Mouse (Mus musculus): Measurements from ENCODE around the gene Tmbim6. TPM values are rescaled to one million over a fixed set of nuclear protein-coding genes. Genes with fewer than 3 reads are reported as not detected.
A peak's percentile ranks its signal among the peaks of the same experiment; 100 is the strongest.

The Tmbim6 gene
- 100 to 1,000 TPM; 238 to 247 TPM for total RNA-seq (2021)

- intact Hi-C loops (cut with DNase I) = no loop called here
Observed at GRCm38 (mm10) chr15:99392486-99393385, at the start of gene Tmbim6. Tmbim6 (plus strand) TSS chr15:99392882.

DNA sequence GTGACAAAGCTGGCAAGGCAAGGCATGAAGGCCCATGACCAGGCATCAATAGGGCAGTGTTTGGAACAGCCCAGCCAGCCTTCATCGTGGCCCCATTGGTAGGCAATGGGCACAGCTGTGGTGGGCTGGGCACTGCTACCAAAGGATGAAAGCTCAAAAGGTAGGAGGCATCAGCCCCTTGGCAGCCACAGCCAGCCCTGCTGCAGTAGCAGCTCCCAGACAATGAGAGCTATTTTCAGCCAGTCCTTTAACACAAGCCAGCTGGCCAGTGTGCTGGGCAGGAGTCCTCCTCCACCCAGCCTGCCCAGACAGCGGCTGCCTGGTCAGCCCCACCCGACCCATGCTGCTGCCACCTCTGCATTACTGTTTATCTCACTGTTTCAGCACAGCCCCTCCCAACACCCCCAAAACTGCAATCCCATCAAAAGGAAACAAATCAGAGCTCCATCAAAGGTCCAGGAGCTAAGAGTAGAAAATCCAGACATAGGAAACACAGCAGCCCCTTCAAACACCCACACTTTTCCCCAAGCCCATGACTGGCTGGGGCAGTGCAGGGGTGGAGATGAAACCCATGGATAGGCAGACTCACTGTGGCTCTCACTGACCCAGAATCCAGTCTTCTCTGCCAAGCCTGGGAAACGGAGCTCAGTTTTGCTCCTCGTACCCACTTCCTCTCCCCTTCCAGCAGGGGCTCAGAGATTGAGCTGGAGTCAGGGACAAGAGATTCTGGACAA lies 49.1 kb upstream of the Tmbim6 start:
- intact Hi-C loops (cut with DNase I) = no loop called here
- DNase-seq = peak; percentile 72

More at GRCm38 (mm10) chr15:99392486-99393385, at the start of gene Tmbim6:
- peak; percentile 100 for DNase-seq

DNA sequence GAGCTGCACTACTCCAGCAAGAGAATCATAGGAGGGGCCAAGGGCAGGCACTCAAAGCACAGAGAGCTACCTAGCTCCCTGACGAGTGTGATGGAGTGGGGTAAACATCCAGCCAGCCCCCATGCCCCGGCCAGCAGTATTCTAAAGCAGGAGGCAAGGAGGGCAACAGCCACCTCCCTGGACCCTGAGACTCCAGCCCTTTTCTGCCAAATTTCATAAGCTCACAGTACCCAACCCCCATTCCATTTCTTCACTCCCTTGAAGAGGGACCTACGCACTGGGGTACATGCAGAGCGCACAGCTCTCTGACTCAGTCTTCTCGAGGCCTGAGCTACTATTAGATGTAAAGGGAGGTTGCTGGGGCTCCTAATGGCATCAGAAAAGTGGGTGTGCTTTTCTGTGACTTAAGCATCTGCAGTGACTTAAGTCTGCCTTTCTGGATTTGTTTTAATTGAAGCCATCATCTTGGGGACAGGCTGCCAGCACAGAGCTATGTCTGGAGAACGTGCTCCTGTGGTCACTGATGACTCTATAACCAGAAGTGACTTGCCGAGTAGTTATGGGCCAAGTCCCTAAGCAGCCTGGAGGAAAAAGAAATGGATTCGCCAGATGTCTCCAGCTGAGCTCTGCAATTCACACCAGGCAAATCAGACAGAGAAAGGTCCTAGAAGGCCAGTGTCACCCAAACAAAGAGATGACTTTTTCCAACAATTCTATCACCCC lies 48.4 kb upstream of the Tmbim6 start:
- no peak for DNase-seq
- intact Hi-C loops (cut with DNase I) = no loop called here

DNA sequence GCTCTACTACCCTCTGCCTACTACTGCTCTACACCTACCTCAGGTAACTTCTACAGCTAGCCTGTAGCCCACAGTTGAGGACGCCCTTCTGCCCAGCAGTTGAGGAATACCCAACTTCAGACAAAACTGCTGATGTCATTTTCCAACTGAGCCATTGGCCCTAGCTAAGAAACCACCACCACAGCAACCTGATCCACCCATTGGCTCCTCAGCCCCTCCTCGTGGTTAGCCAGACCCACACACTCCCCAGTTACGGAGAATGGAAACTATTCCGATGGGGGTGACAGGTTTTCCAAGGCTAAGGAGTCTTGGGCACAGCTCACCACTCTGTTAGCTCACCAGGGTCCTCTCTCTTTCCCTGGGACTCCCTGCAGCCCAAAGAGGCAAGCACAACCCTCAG lies 47.7 kb upstream of the Tmbim6 start:
- intact Hi-C loops (cut with DNase I) = no loop called here

DNA sequence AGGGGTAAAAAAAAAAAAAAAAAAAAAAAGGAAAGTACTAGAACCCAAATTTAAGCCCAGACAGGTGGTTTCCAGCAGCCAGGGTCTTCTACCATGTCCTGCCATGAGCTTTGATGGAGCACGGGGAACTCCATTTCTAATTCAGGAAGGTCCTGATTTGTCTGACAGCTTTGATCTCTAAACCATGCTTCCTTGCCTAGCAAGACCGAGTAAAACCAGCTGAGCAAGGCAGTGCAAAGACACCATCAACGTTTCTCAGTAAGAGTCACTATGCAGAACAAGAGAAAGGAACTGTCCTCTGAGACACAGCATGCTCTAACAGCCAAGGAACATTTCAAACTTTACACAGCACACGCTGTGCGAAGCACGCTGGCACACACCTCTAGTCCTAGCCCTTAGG lies 41.1 kb upstream of the Tmbim6 start:
- intact Hi-C loops (cut with DNase I) = no loop called here
- no peak for DNase-seq

More for the DNA sequence above, 47.7 kb upstream of the Tmbim6 start:
- no peak for DNase-seq

- intact Hi-C loops (cut with DNase I) = no loop called here
- DNase-seq = no peak
Observed at GRCm38 (mm10) chr15:99352306-99352705, 40.4 kb upstream of the Tmbim6 start.

GRCm38 (mm10) chr15:99355660-99356059 lies 37.0 kb upstream of the Tmbim6 start:
- no peak for DNase-seq
- intact Hi-C loops (cut with DNase I) = no loop called here

- no peak for DNase-seq
- intact Hi-C loops (cut with DNase I) = no loop called here
Observed at GRCm38 (mm10) chr15:99356462-99356861, 36.2 kb upstream of the Tmbim6 start.

DNA sequence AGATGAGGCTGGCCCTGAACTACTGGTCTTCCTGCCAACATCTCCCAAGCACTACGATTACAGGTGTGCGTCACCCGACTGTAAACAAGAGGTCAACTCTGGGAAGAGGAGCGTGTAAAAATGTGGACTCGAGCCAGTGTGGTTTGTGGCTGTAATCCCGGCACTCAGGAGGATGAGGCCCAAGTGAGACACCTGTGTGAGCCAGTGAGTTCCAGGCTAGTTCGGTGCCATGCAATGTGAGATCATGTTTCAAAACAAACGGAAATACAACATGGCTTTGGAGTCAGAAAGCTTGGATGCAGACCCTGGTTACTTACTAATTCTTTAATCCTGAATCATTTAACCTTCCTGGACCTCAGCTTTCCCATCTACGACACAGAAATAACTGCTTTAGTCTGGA lies 33.7 kb upstream of the Tmbim6 start:
- intact Hi-C loops (cut with DNase I) = no loop called here

DNA sequence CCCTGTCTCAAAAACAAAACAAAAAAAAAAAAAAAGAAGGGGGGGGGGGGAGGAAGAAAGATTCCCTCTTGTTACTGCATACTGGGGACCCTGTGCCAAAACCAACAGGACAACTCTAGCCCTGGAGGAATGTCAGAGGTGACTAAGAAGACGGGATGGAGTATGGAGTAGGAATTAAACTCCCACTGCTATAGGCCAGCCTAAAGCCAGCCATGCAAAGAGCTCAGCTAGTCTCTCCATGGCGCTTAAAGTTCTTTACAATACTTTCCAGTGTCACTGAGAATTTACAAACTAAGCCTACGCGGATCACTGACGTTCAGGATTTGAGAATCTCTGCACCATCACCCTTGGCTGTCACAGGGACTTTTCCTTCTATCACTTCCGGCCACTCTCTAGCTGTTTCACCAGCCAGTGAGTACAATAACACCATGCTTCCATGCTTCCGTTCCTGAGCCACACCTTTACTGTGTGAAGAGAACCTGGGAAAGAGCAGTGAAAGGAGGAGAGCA lies 28.6 kb upstream of the Tmbim6 start:
- intact Hi-C loops (cut with DNase I) = no loop called here

More for the DNA sequence above, 33.7 kb upstream of the Tmbim6 start:
- DNase-seq = no peak

GRCm38 (mm10) chr15:99364921-99365320 lies 27.8 kb upstream of the Tmbim6 start:
- intact Hi-C loops (cut with DNase I) = no loop called here
- DNase-seq = no peak

More for the DNA sequence above, 28.6 kb upstream of the Tmbim6 start:
- DNase-seq = no peak

- intact Hi-C loops (cut with DNase I) = no loop called here
- DNase-seq = no peak
Observed at GRCm38 (mm10) chr15:99368583-99369266, 24.0 kb upstream of the Tmbim6 start.

DNA sequence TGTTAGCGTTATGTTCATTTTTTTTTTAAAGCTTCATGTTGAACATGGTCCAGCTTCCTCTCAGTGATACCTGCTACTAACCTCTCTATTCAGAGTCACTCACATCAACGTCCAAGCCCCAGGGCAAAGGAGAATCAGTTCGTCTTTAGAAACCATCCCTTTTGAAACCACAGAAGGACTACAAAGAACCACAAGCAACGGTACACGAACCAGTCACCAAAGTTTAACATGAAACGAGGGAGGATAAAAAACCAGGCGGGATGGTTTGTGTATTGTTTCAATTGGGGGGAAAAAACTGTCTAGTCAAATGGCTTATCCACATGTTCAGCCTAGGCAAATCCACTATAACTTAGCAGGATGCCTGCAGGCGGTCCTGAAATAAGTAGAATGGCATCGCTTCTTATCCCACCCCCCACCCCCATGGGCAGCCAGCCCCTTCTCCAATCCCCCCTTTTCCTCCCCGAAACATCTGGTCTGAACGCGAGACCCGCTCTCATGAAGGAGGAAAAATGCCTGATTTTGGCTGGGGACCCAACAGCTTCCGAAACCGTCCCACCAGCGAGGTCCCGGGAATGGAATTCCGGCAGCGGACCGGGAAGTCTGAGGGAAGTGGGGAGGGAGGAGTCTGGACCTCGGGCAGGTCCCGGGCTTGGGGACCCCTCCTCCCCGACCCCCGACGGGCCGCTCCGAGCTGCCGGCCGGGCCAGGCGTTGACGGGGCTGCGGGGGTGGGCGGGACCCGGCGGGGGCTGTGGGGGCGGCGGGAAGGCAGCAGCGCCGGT lies 23.1 kb upstream of the Tmbim6 start:
- intact Hi-C loops (cut with DNase I) = loop anchor here (5.0 kb wide), 1 partner anchor 52 kb away; no protein-coding TSS in a partner anchor
- no peak for DNase-seq

DNA sequence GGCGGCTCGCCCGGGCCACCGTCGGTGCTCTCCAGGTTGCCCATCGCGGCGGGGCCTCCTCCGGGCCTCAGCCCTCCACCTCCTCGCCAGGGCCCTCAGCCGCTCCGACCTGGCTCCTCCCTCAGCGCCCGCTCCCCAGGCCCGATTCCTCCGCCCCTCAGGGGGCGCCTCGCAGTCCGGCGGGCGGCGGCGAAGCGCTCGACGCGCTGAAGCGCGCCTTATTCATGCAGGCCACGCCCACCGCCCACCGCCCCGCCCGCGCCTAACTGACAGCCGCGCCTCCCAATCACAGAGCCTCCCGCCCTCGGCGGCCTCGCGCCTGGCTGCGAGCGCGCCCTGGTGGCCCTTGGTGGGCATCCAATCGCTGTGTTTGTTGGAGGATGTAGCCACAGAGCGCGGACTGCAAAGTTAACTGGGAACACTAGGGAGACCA lies 22.4 kb upstream of the Tmbim6 start, which contains the start of gene Fmnl3:
Fmnl3 (minus strand) TSS at position 224 of the 433 bp plus-strand sequence.
- peak; percentile 98 for DNase-seq
- intact Hi-C loops (cut with DNase I) = loop anchor here (5.0 kb wide), 1 partner anchor 53 kb away; no protein-coding TSS in a partner anchor

GRCm38 (mm10) chr15:99371526-99372340 lies 20.9 kb upstream of the Tmbim6 start:
- intact Hi-C loops (cut with DNase I) = loop anchor here (5.0 kb wide), 1 partner anchor 54 kb away; no protein-coding TSS in a partner anchor
- DNase-seq = no peak

DNA sequence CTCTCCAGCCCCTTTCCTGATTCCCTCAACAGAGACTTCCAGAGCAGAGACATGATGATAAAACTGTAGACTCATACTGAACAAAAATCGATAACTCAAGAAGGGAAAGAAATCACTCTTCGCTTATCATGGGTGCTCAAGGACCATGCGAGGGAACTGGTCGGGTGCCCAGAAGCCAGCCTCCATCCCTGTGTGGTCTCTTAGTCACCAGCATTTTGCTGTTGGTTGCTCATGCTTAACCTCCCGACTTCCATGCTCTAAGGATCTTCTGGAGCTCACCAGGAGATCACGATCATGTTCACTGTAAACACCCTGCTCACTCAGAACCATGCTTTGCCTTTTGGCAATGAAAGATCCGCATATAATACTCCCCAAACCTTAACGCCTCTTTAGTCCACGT lies 19.9 kb upstream of the Tmbim6 start:
- intact Hi-C loops (cut with DNase I) = loop anchor here (5.0 kb wide), 1 partner anchor 55 kb away; no protein-coding TSS in a partner anchor

GRCm38 (mm10) chr15:99375036-99375435 lies 17.6 kb upstream of the Tmbim6 start:
- DNase-seq = no peak
- intact Hi-C loops (cut with DNase I) = no loop called here

More for the DNA sequence above, 19.9 kb upstream of the Tmbim6 start:
- DNase-seq = no peak

GRCm38 (mm10) chr15:99375581-99375980 lies 17.1 kb upstream of the Tmbim6 start:
- intact Hi-C loops (cut with DNase I) = no loop called here
- no peak for DNase-seq
